Mouse (Mus musculus): ENCODE results near the gene Pclaf. TPM values are rescaled to one million over a fixed set of nuclear protein-coding genes. Genes with fewer than 3 reads are reported as not detected.

Gene Pclaf
- 2.0 TPM for polyA plus RNA-seq (2014; fragmentation: Illumina TruSeq; extraction: RNeasy Lipid Tissue Mini Kit (QIAGEN cat#74804); ENCODE audit: insufficient read depth, low read depth, low replicate concordance)

GRCm38 (mm10) chr9:65890143-65890628, at the start of gene Pclaf:
Gene Pclaf (plus strand): TSS chr9:65890237.

GRCm38 (mm10) chr9:65908394-65909300, 18.6 kb downstream of the Pclaf start, which contains the start of the genes Trip4 and Csnk1g1:
Gene Trip4 (minus strand): TSS chr9:65908794.
Gene Csnk1g1 (plus strand): TSS chr9:65908924.

Other genes with a start within 250 kb of the Pclaf start
- gene Oaz2, start 222.2 kb upstream of the Pclaf start, polyA plus RNA-seq (2014; fragmentation: Illumina TruSeq; extraction: RNeasy Lipid Tissue Mini Kit (QIAGEN cat#74804); ENCODE audit: insufficient read depth, low read depth, low replicate concordance), result 239 TPM
- 3.7 TPM for gene Zfp609, start 62.7 kb upstream of the Pclaf start, polyA plus RNA-seq (2014; fragmentation: Illumina TruSeq; extraction: RNeasy Lipid Tissue Mini Kit (QIAGEN cat#74804); ENCODE audit: insufficient read depth, low read depth, low replicate concordance)
- gene Trip4, start 18.6 kb downstream of the Pclaf start, polyA plus RNA-seq (2014; fragmentation: Illumina TruSeq; extraction: RNeasy Lipid Tissue Mini Kit (QIAGEN cat#74804); ENCODE audit: insufficient read depth, low read depth, low replicate concordance), result 11.5 TPM
- gene Csnk1g1, start 18.7 kb downstream of the Pclaf start, polyA plus RNA-seq (2014; fragmentation: Illumina TruSeq; extraction: RNeasy Lipid Tissue Mini Kit (QIAGEN cat#74804); ENCODE audit: insufficient read depth, low read depth, low replicate concordance), result 3.5 TPM
- 445 TPM for gene Ppib, start 170.0 kb downstream of the Pclaf start, polyA plus RNA-seq (2014; fragmentation: Illumina TruSeq; extraction: RNeasy Lipid Tissue Mini Kit (QIAGEN cat#74804); ENCODE audit: insufficient read depth, low read depth, low replicate concordance)
- gene Snx22, start 179.5 kb downstream of the Pclaf start, polyA plus RNA-seq (2014; fragmentation: Illumina TruSeq; extraction: RNeasy Lipid Tissue Mini Kit (QIAGEN cat#74804); ENCODE audit: insufficient read depth, low read depth, low replicate concordance), result 10.1 TPM
- gene Snx1, start 236.3 kb downstream of the Pclaf start, polyA plus RNA-seq (2014; fragmentation: Illumina TruSeq; extraction: RNeasy Lipid Tissue Mini Kit (QIAGEN cat#74804); ENCODE audit: insufficient read depth, low read depth, low replicate concordance), result 72.0 TPM
- gene Ciao2a, start 236.4 kb downstream of the Pclaf start, polyA plus RNA-seq (2014; fragmentation: Illumina TruSeq; extraction: RNeasy Lipid Tissue Mini Kit (QIAGEN cat#74804); ENCODE audit: insufficient read depth, low read depth, low replicate concordance), result 65.6 TPM

Data from lung, adult 10 weeks (tissue).